20 mouse cellular contexts compared by ENCODE assay signal in the genomic region with DNA sequence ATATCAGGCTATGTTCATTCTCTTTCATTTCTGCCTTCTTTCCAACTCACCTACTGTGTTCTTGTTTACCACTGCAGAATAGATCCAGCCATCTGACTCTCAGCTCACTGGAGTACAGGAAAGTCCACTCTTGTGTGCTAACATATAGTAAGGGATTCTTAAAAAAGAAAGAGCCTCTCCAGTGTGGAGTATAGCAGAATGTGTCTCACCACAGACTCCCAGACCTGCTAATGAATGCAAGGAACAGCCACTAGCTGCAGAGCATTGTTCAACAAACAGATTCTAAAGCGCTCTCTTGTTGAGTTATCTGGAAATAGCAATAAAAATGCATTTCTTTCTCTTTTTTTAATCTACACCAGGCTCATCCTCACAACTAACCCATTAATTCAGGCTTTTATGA.
A peak's percentile ranks its signal among the peaks of the same experiment; 100 is the strongest.
DNase-seq lines count a peak whose midpoint lies in the region; ATAC-seq lines count a peak whose summit lies in the region.
"Had no signal": no experiment of that assay in that cellular context is flagged by ENCODE, and none has a peak within 500 bp of the region (broad histone marks: within the 10 kb centered on the region; RNA-seq: fewer than 3 reads in every experiment).

No protein-coding gene starts in this region.

- no peak overlapping the region for H3K4me2 ChIP-seq in midbrain, embryonic 11.5 days

- no peaks in the 10 kb centered on the region for H3K4me1 ChIP-seq in midbrain, embryonic 11.5 days (ENCODE audit: control insufficient read depth, insufficient read depth, low read length)

- ATAC-seq in frontal cortex, adult (ENCODE audit: low TSS enrichment) = peak; percentile 98
- no peak for ATAC-seq in midbrain, embryonic 11.5 days (ENCODE audit: low FRiP score)
- ATAC-seq: activated CD4-positive, CD25-positive, alpha-beta regulatory T cell, adult 4 months; CD4-positive, CD25-positive, alpha-beta regulatory T cell, adult 4 months; Patski had no signal

- no peak overlapping the region for H3K27ac ChIP-seq in midbrain, embryonic 11.5 days (ENCODE audit: low read depth, low read length)

- no peak overlapping the region for H3K4me3 ChIP-seq in midbrain, embryonic 11.5 days (ENCODE audit: low read depth, low read length)

- no peaks in the 10 kb centered on the region for H3K9me3 ChIP-seq in midbrain, embryonic 11.5 days (ENCODE audit: control insufficient read depth, low read length)
- H3K9me3 ChIP-seq: G1E had no signal

- no peaks in the 10 kb centered on the region for H3K27me3 ChIP-seq in midbrain, embryonic 11.5 days (ENCODE audit: control insufficient read depth, insufficient read depth, low read length)
- H3K27me3 ChIP-seq: CH12.LX had no signal

- DNase-seq in frontal cortex, postnatal 10 days (ENCODE audit: low spot score in 2 of 2) = no peak
- DNase-seq in brain, adult 2 months (ENCODE audit: low read depth, low spot score) = peak; percentile 36
- no peak for DNase-seq in midbrain, embryonic 11.5 days (ENCODE audit: low spot score, missing footprints)
- DNase-seq: adrenal gland, adult 2 months; adrenal gland, adult 8-10 months; adrenal gland, postnatal 10 days; adrenal gland, postnatal 14 days; adrenal gland, postnatal 25 days; adrenal gland, postnatal 36 days; B cell, adult 2 months; cerebellum, adult 11 months; cerebellum, adult 11-12 months; cerebellum, adult 18-20 months; cerebellum, adult 2 months had no signal

- H3K36me3 ChIP-seq in midbrain, embryonic 11.5 days (ENCODE audit: control insufficient read depth, insufficient read depth, low read length) = no peaks in the 10 kb centered on the region
- H3K36me3 ChIP-seq: G1E had no signal

- no peak overlapping the region for H3K9ac ChIP-seq in midbrain, embryonic 11.5 days (ENCODE audit: low read length)

- 94% methylated on average over 1 of the region's 1 CpGs for WGBS in midbrain, embryonic 11.5 days
